In genomic region chr2:27773980-27774730, GRCm38 (mm10) we compare ENCODE assay signal across 9 mouse cellular contexts.
A peak's percentile ranks its signal among the peaks of the same experiment; 100 is the strongest.
DNase-seq lines count a peak whose midpoint lies in the region; ATAC-seq lines count a peak whose summit lies in the region.
"Had no signal": no experiment of that assay in that cellular context is flagged by ENCODE, and none has a peak within 500 bp of the region (broad histone marks: within the 10 kb centered on the region; RNA-seq: fewer than 3 reads in every experiment).

No protein-coding gene starts in this region.

- peaks cover 18% of the 10 kb centered on the region for H3K4me1 ChIP-seq in heart, embryonic 11.5 days (ENCODE audit: control insufficient read depth, insufficient read depth, low read length)
- H3K4me1 ChIP-seq in limb, embryonic 10.5 days, result peaks cover 64% of the 10 kb centered on the region
- H3K4me1 ChIP-seq in stomach, embryonic 16.5 days (ENCODE audit: control insufficient read depth, insufficient read depth, low read length), result peaks cover 30% of the 10 kb centered on the region
- H3K4me1 ChIP-seq: midbrain, embryonic 12.5 days had no signal

- 68% methylated on average over 24 of the region's 24 CpGs for WGBS in heart, embryonic 11.5 days (ENCODE audit: insufficient replicate concordance)
- WGBS in limb, embryonic 10.5 days, result 53% methylated on average over 24 of the region's 24 CpGs
- WGBS in stomach, embryonic 16.5 days, result 35% methylated on average over 24 of the region's 24 CpGs

- no peaks in the 10 kb centered on the region for H3K36me3 ChIP-seq in heart, embryonic 11.5 days (ENCODE audit: control insufficient read depth, insufficient read depth, low read length)
- H3K36me3 ChIP-seq in limb, embryonic 10.5 days, result no peaks in the 10 kb centered on the region
- no peaks in the 10 kb centered on the region for H3K36me3 ChIP-seq in stomach, embryonic 16.5 days (ENCODE audit: control insufficient read depth, insufficient read depth, low read length)
- H3K36me3 ChIP-seq: midbrain, embryonic 12.5 days had no signal

- H3K4me2 ChIP-seq in heart, embryonic 11.5 days, result no peak overlapping the region
- no peak overlapping the region for H3K4me2 ChIP-seq in stomach, embryonic 16.5 days (ENCODE audit: low read depth, low read length)
- H3K4me2 ChIP-seq: midbrain, embryonic 12.5 days had no signal

- peak; percentile 49 for DNase-seq in 3134 (ENCODE audit: extremely low read depth, insufficient read length, low spot score)
- peak; percentile 41 for DNase-seq in brain, adult 2 months (ENCODE audit: low read depth, low spot score)
- DNase-seq in limb, embryonic 10.5 days (ENCODE audit: low spot score), result peak; percentile 63
- no peak for DNase-seq in layer of hippocampus, adult 11-12 months (ENCODE audit: low spot score)
- DNase-seq in spleen, postnatal 10 days (ENCODE audit: low spot score in 2 of 2), result no peak
- DNase-seq in spleen, adult 12 weeks (ENCODE audit: low spot score), result no peak

- 0 out of 2 replicates have a peak, but pooled peaks have one; percentile 12 for ATAC-seq in heart, embryonic 11.5 days (replicated peaks; ENCODE audit: insufficient number of reproducible peaks, low FRiP score, low TSS enrichment)
- ATAC-seq in stomach, embryonic 16.5 days (ENCODE audit: insufficient read depth, low FRiP score), result peak; percentile 59

- H3K9me3 ChIP-seq in heart, embryonic 11.5 days (replicated peaks; ENCODE audit: control insufficient read depth, low read length), result no peaks in the 10 kb centered on the region
- H3K9me3 ChIP-seq in limb, embryonic 10.5 days (replicated peaks), result no peaks in the 10 kb centered on the region
- H3K9me3 ChIP-seq in stomach, embryonic 16.5 days (replicated peaks; ENCODE audit: control insufficient read depth, low read length), result no peaks in the 10 kb centered on the region
- H3K9me3 ChIP-seq: midbrain, embryonic 12.5 days had no signal

- peak overlapping the region; percentile 30 for H3K9ac ChIP-seq in heart, embryonic 11.5 days (ENCODE audit: low read depth, low read length)
- H3K9ac ChIP-seq in stomach, embryonic 16.5 days (ENCODE audit: low read length), result peak overlapping the region; percentile 51
- H3K9ac ChIP-seq: midbrain, embryonic 12.5 days had no signal

- H3K27me3 ChIP-seq in heart, embryonic 11.5 days (ENCODE audit: control insufficient read depth, insufficient read depth, low read length), result no peaks in the 10 kb centered on the region
- H3K27me3 ChIP-seq in limb, embryonic 10.5 days (ENCODE audit: low read depth, poor library complexity, severe bottlenecking), result no peaks in the 10 kb centered on the region
- H3K27me3 ChIP-seq in stomach, embryonic 16.5 days (ENCODE audit: control insufficient read depth, insufficient read depth, low read length), result no peaks in the 10 kb centered on the region

- H3K4me3 ChIP-seq in heart, embryonic 11.5 days (ENCODE audit: low read depth, low read length), result no peak overlapping the region
- 0 out of 2 replicates have a peak overlapping the region, but pooled peaks have one; percentile 3 for H3K4me3 ChIP-seq in limb, embryonic 10.5 days
- no peak overlapping the region for H3K4me3 ChIP-seq in stomach, embryonic 16.5 days (replicated peaks; ENCODE audit: low read length)
- H3K4me3 ChIP-seq: midbrain, embryonic 12.5 days had no signal

- H3K27ac ChIP-seq in heart, embryonic 11.5 days (ENCODE audit: low read depth, low read length), result peak overlapping the region; percentile 68
- peak overlapping the region; percentile 82 for H3K27ac ChIP-seq in limb, embryonic 10.5 days
- H3K27ac ChIP-seq in stomach, embryonic 16.5 days (ENCODE audit: low read length), result peak overlapping the region; percentile 90
- H3K27ac ChIP-seq: midbrain, embryonic 12.5 days had no signal

Comparison
In these comparisons a context has a peak if more than half of its experiments do, and no peak if none do; other contexts are left out.
1. DNase-seq: peak in 3134 (single experiment), brain, adult 2 months (single experiment) and limb, embryonic 10.5 days (single experiment); none in layer of hippocampus, adult 11-12 months (single experiment), spleen, postnatal 10 days (0 of 2) and spleen, adult 12 weeks (single experiment).
2. Peak in every context shown above with its lines, with median percentiles within 50 percentile points of each other: H3K27ac ChIP-seq.